Mouse (Mus musculus): ENCODE measurements around the gene Ftcd. TPM values are rescaled to one million over a fixed set of nuclear protein-coding genes. Genes with fewer than 3 reads are reported as not detected.

Ftcd gene
- polyA plus RNA-seq (2015; fragmentation: Nextera tagmentation; extraction: Ambion mirVana), result 0.83 and 1.2 TPM in 2 replicates

DNA sequence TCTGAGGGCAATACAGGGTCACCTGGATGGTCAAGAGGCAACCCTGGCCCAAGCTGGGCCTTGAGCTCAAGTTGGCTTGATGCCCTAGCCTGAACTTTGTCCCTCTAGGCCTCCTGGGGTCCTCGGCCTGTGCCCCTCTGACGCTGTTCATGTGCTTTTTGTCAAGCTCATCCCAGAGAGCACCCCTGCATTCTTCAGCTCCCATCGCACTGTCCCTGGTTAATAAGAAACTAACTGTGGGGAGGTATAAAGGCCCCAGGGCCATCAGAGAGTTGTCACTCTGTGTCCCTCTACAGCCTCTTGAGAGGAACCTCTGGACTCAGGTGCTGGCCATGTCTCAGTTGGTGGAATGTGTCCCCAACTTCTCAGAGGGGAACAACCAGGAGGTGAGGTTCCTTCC lies at the start of gene Ftcd:
Ftcd (plus strand) TSS at position 275 of the 400 bp plus-strand sequence.
- H3K4me2 ChIP-seq (replicated peaks; ENCODE audit: low read depth), result no peak within 1 kb of the TSS
- no peak within 1 kb of the TSS for H3K9ac ChIP-seq (ENCODE audit: low read depth, low read length)
- ATAC-seq, result no peak
- TF ChIP-seq CTCF (IDR thresholded peaks at IDR 0.05; ENCODE audit: low read depth), result no peak
- H3K27me3 ChIP-seq (replicated peaks; ENCODE audit: control insufficient read depth, insufficient read depth, low read length), result no peaks in the 10 kb centered on the region
- H3K9me3 ChIP-seq (ENCODE audit: control insufficient read depth), result no peaks in the 10 kb centered on the region
- no peaks in the 10 kb centered on the region for H3K4me1 ChIP-seq (replicated peaks; ENCODE audit: control insufficient read depth, insufficient read depth, low read length)
- H3K36me3 ChIP-seq (ENCODE audit: control insufficient read depth, insufficient read depth), result no peaks in the 10 kb centered on the region
- no peak within 1 kb of the TSS for H3K4me3 ChIP-seq (ENCODE audit: low read depth, low read length)
- H3K27ac ChIP-seq (ENCODE audit: low read depth, low read length), result no peak within 1 kb of the TSS
- 73% methylated on average over 3 of the region's 3 CpGs for WGBS

DNA sequence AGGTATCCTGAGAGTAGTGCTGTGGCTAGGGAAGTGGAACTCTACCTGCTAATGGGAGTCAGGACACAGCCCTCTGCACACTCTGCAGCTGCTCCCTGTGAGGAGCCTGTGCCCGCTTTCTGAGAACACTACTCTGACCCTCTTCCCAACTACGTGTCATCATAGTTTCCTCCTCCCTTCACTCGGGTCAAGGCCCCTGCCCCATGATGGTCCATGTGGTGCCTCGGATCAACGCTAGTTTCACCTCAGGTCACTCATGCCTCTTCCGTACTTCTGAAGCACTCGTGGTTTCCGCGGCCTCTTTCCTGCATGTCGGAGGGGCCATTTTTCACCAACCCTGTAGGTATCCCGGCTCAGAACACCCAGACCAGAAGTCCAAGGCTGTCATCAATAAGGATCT lies 44.5 kb upstream of the Ftcd start:
- no peaks in the 10 kb centered on the region for H3K27me3 ChIP-seq (replicated peaks; ENCODE audit: control insufficient read depth, insufficient read depth, low read length)
- WGBS, result 0% methylated on average over 11 of the region's 11 CpGs
- H3K36me3 ChIP-seq (ENCODE audit: control insufficient read depth, insufficient read depth), result peaks cover 15% of the 10 kb centered on the region
- H3K4me2 ChIP-seq (replicated peaks; ENCODE audit: low read depth), result peak overlapping the region; percentile 90
- peaks cover 4% of the 10 kb centered on the region; the same call in 1 of the 2 replicates for H3K4me1 ChIP-seq (replicated peaks; ENCODE audit: control insufficient read depth, insufficient read depth, low read length)
- H3K4me3 ChIP-seq (ENCODE audit: low read depth, low read length), result peak overlapping the region; percentile 50
- no peak; the same call in 1 of the 2 replicates for ATAC-seq
- no peak for TF ChIP-seq CTCF (IDR thresholded peaks at IDR 0.05; ENCODE audit: low read depth)
- H3K9me3 ChIP-seq (ENCODE audit: control insufficient read depth), result no peaks in the 10 kb centered on the region
- no peak overlapping the region for H3K27ac ChIP-seq (ENCODE audit: low read depth, low read length)
- H3K9ac ChIP-seq (ENCODE audit: low read depth, low read length), result peak overlapping the region; percentile 42; the same call in 1 of the 2 replicates

- H3K27ac ChIP-seq (ENCODE audit: low read depth, low read length), result peak within 1 kb of the TSS; percentile 22; the same call in 1 of the 2 replicates
- WGBS, result under 1% methylated on average over 36 of the region's 37 CpGs
- peak within 1 kb of the TSS; percentile 90 for H3K4me2 ChIP-seq (replicated peaks; ENCODE audit: low read depth)
- H3K27me3 ChIP-seq (replicated peaks; ENCODE audit: control insufficient read depth, insufficient read depth, low read length), result no peaks in the 10 kb centered on the region
- H3K4me1 ChIP-seq (replicated peaks; ENCODE audit: control insufficient read depth, insufficient read depth, low read length), result peaks cover 4% of the 10 kb centered on the region; the same call in 1 of the 2 replicates
- TF ChIP-seq CTCF (IDR thresholded peaks at IDR 0.05; ENCODE audit: low read depth), result peak; percentile 62
- H3K36me3 ChIP-seq (ENCODE audit: control insufficient read depth, insufficient read depth), result peaks cover 20% of the 10 kb centered on the region
- H3K9ac ChIP-seq (ENCODE audit: low read depth, low read length), result peak within 1 kb of the TSS; percentile 54
- H3K4me3 ChIP-seq (ENCODE audit: low read depth, low read length), result peak within 1 kb of the TSS; percentile 50
- ATAC-seq, result peak; percentile 100
- H3K9me3 ChIP-seq (ENCODE audit: control insufficient read depth), result no peaks in the 10 kb centered on the region
Observed at GRCm38 (mm10) chr10:76531375-76531774, 44.1 kb upstream of the Ftcd start, which contains the start of gene Lss. Lss (plus strand) TSS chr10:76531588.

GRCm38 (mm10) chr10:76531828-76532227 lies 43.6 kb upstream of the Ftcd start:
- peak overlapping the region; percentile 50 for H3K4me3 ChIP-seq (ENCODE audit: low read depth, low read length)
- H3K27ac ChIP-seq (ENCODE audit: low read depth, low read length), result peak overlapping the region; percentile 22; the same call in 1 of the 2 replicates
- no peak for ATAC-seq
- H3K9me3 ChIP-seq (ENCODE audit: control insufficient read depth), result no peaks in the 10 kb centered on the region
- H3K4me1 ChIP-seq (replicated peaks; ENCODE audit: control insufficient read depth, insufficient read depth, low read length), result peaks cover 4% of the 10 kb centered on the region; the same call in 1 of the 2 replicates
- H3K36me3 ChIP-seq (ENCODE audit: control insufficient read depth, insufficient read depth), result peaks cover 21% of the 10 kb centered on the region
- under 1% methylated on average over 14 of the region's 14 CpGs for WGBS
- H3K9ac ChIP-seq (ENCODE audit: low read depth, low read length), result peak overlapping the region; percentile 54
- peak overlapping the region; percentile 90 for H3K4me2 ChIP-seq (replicated peaks; ENCODE audit: low read depth)
- no peaks in the 10 kb centered on the region for H3K27me3 ChIP-seq (replicated peaks; ENCODE audit: control insufficient read depth, insufficient read depth, low read length)
- no peak for TF ChIP-seq CTCF (IDR thresholded peaks at IDR 0.05; ENCODE audit: low read depth)

DNA sequence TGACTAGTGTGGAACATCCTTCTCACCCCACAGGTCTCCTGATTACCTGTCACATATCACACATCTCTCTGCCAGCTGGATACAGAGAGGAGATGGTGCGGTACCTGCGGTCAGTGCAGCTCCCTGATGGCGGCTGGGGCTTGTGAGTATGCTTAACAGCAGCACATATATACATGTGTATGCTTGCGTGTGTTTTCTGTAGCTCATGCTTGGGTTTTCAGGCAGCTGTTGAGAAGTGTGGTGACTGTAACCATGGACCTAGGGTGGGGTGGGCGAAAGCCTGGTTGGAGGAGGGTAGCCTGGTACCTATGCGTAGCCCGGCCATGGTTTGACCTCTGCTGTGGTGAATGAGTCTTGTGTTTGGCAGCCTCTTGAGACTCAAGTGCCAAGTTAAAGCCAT lies 39.9 kb upstream of the Ftcd start:
- Histone ChIP-seq H3K27me3 (replicated peaks; ENCODE audit: control insufficient read depth, insufficient read depth, low read length) (no peaks in the 10 kb centered on the region), H3K4me3 (ENCODE audit: low read depth, low read length) (no peak overlapping the region), H3K9ac (ENCODE audit: low read depth, low read length) (no peak overlapping the region), H3K36me3 (ENCODE audit: control insufficient read depth, insufficient read depth) (peaks cover 50% of the 10 kb centered on the region), H3K4me1 (replicated peaks; ENCODE audit: control insufficient read depth, insufficient read depth, low read length) (peaks cover 7% of the 10 kb centered on the region; the same call in 1 of the 2 replicates), H3K9me3 (ENCODE audit: control insufficient read depth) (no peaks in the 10 kb centered on the region), H3K27ac (ENCODE audit: low read depth, low read length) (no peak overlapping the region), H3K4me2 (replicated peaks; ENCODE audit: low read depth) (no peak overlapping the region)
- no peak for ATAC-seq
- WGBS, result 96% methylated on average over 7 of the region's 7 CpGs
- TF ChIP-seq CTCF (IDR thresholded peaks at IDR 0.05; ENCODE audit: low read depth), result no peak

DNA sequence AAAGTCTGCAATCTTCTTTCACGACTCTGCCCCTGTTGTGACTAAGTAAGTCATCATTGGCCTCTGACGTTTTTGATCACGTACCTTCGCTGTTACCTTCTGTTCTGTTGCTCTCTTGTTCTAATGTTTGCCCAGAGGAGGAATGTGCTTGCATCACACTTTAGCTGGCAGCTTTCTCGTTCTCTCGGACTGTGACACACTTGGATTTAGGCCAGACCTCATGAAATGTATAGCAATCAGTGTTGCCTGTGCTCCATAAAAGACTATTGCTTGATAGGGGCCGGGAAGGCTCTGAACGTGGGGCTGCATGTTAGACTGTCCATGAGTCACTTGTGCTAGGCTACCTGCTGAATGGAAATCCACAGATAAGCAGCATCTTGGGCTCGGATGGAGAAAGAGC lies 37.8 kb upstream of the Ftcd start:
- H3K9ac ChIP-seq (ENCODE audit: low read depth, low read length), result no peak overlapping the region
- 46% methylated on average over 9 of the region's 9 CpGs for WGBS
- no peaks in the 10 kb centered on the region for H3K9me3 ChIP-seq (ENCODE audit: control insufficient read depth)
- no peak for TF ChIP-seq CTCF (IDR thresholded peaks at IDR 0.05; ENCODE audit: low read depth)
- no peaks in the 10 kb centered on the region for H3K27me3 ChIP-seq (replicated peaks; ENCODE audit: control insufficient read depth, insufficient read depth, low read length)
- no peak overlapping the region for H3K4me3 ChIP-seq (ENCODE audit: low read depth, low read length)
- H3K36me3 ChIP-seq (ENCODE audit: control insufficient read depth, insufficient read depth), result peaks cover 70% of the 10 kb centered on the region
- H3K27ac ChIP-seq (ENCODE audit: low read depth, low read length), result no peak overlapping the region
- peak; percentile 93 for ATAC-seq
- 0 out of 2 replicates have a peak, but pooled peaks cover 3% of the 10 kb centered on the region for H3K4me1 ChIP-seq (replicated peaks; ENCODE audit: control insufficient read depth, insufficient read depth, low read length)
- no peak overlapping the region for H3K4me2 ChIP-seq (replicated peaks; ENCODE audit: low read depth)
